Mouse (Mus musculus): Measurements from ENCODE around the gene Krt42.

DNA sequence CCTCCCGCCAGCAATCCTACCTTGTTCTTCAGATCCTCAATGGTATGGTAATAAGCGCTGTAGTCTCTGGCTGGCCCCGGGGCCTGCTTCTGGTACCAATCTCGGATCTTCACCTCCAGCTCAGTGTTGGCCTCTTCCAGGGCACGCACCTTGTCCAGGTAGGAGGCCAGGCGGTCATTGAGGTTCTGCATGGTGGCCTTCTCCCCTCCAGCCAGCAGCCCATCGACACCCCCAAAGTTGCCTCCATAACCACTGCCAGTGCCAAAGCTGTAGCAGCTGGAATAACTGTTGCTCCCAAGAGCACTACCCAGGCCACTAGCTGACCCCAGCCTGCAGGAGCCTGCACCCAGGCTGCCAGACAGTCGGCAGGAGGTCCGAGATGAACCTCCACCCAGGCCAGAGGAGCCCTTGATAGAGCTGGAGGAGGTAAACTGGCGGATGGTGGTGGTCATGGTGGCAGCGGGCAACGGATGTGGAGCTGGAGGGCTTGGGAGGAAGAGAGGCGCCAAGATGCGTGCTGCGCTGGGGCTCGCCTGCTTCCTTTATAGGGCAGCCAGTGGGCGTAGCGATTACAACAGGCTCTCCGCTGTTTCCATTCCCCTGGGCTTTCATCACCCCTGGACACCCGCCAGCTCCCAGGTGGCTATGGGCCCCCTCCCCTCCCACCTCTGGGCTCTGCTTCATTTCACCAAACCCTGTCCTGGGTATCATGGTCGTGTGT lies 9.0 kb downstream of the Krt42 start, which contains the start of gene Krt17:
- TF ChIP-seq CTCF (IDR thresholded peaks at IDR 0.05; ENCODE audit: control insufficient read depth, insufficient read depth, insufficient read length) (no peak), MYOG (IDR thresholded peaks at IDR 0.05; ENCODE audit: control insufficient read depth, extremely low read depth, insufficient read length) (no peak), CEBPB (IDR thresholded peaks at IDR 0.05; ENCODE audit: low read depth) (no peak), MYOD1 (IDR thresholded peaks at IDR 0.05; ENCODE audit: control insufficient read depth, insufficient read length, low read depth) (no peak), MAX (IDR thresholded peaks at IDR 0.05) (no peak), FOSL1 (IDR thresholded peaks at IDR 0.05; ENCODE audit: insufficient read depth, low read length, poor library complexity, severe bottlenecking) (no peak)

All from C2C12 (cell line).